Mouse (Mus musculus): ENCODE measurements around the gene Tanc1.

Tanc1 gene

GRCm38 (mm10) chr2:59756137-59756753 is 144.4 kb downstream of the Tanc1 start:
- in situ Hi-C loops (cut with MseI, MboI): no loop called here

- in situ Hi-C loops (cut with MseI, MboI): no loop called here
These were observed 145.2 kb downstream of the Tanc1 start for GRCm38 (mm10) chr2:59757015-59757414.

- in situ Hi-C loops (cut with MseI, MboI): no loop called here
These were observed 146.5 kb downstream of the Tanc1 start for GRCm38 (mm10) chr2:59758139-59758918.

- in situ Hi-C loops (cut with MseI, MboI): no loop called here
These were observed 148.9 kb downstream of the Tanc1 start for GRCm38 (mm10) chr2:59760731-59761130.

GRCm38 (mm10) chr2:59761183-59761582 is 149.3 kb downstream of the Tanc1 start:
- in situ Hi-C loops (cut with MseI, MboI): no loop called here

- in situ Hi-C loops (cut with MseI, MboI): no loop called here
These were observed 150.4 kb downstream of the Tanc1 start for GRCm38 (mm10) chr2:59762277-59762676.

GRCm38 (mm10) chr2:59765671-59766070 is 153.8 kb downstream of the Tanc1 start:
- in situ Hi-C loops (cut with MseI, MboI): no loop called here

GRCm38 (mm10) chr2:59767893-59768292 is 156.1 kb downstream of the Tanc1 start:
- in situ Hi-C loops (cut with MseI, MboI): no loop called here

- in situ Hi-C loops (cut with MseI, MboI): no loop called here
These were observed 157.0 kb downstream of the Tanc1 start for GRCm38 (mm10) chr2:59768661-59769384.

- in situ Hi-C loops (cut with MseI, MboI): no loop called here
These were observed 157.5 kb downstream of the Tanc1 start for GRCm38 (mm10) chr2:59769385-59769735.

- in situ Hi-C loops (cut with MseI, MboI): no loop called here
These were observed 159.9 kb downstream of the Tanc1 start for GRCm38 (mm10) chr2:59771708-59772107.

GRCm38 (mm10) chr2:59772261-59772683 is 160.4 kb downstream of the Tanc1 start:
- in situ Hi-C loops (cut with MseI, MboI): no loop called here

GRCm38 (mm10) chr2:59774374-59774773 is 162.5 kb downstream of the Tanc1 start:
- in situ Hi-C loops (cut with MseI, MboI): no loop called here

GRCm38 (mm10) chr2:59775148-59775547 is 163.3 kb downstream of the Tanc1 start:
- in situ Hi-C loops (cut with MseI, MboI): no loop called here

GRCm38 (mm10) chr2:59775820-59776219 is 164.0 kb downstream of the Tanc1 start:
- in situ Hi-C loops (cut with MseI, MboI): no loop called here

- in situ Hi-C loops (cut with MseI, MboI): no loop called here
These were observed 167.5 kb downstream of the Tanc1 start for GRCm38 (mm10) chr2:59779355-59779754.

- in situ Hi-C loops (cut with MseI, MboI): no loop called here
These were observed 168.4 kb downstream of the Tanc1 start for GRCm38 (mm10) chr2:59780240-59780639.

- in situ Hi-C loops (cut with MseI, MboI): no loop called here
These were observed 171.4 kb downstream of the Tanc1 start for GRCm38 (mm10) chr2:59783055-59783831.

GRCm38 (mm10) chr2:59783832-59784627 is 172.2 kb downstream of the Tanc1 start:
- in situ Hi-C loops (cut with MseI, MboI): no loop called here

- in situ Hi-C loops (cut with MseI, MboI): no loop called here
These were observed 172.7 kb downstream of the Tanc1 start for GRCm38 (mm10) chr2:59784628-59784883.

GRCm38 (mm10) chr2:59785597-59785996 is 173.8 kb downstream of the Tanc1 start:
- in situ Hi-C loops (cut with MseI, MboI): no loop called here
